Mouse (Mus musculus) heart, adult 10 weeks (tissue): ENCODE results near the gene H2al2c. TPM values are rescaled to one million over a fixed set of nuclear protein-coding genes. Genes with fewer than 3 reads are reported as not detected.

ENCODE experiments used
- polyA plus RNA-seq: library from polyadenylated mRNA; stranded (reverse); fragments of 350-450 nt; fragmentation: Illumina TruSeq; extraction: RNeasy Lipid Tissue Mini Kit (QIAGEN cat#74804); gene quantifications from one replicate; pipeline ENCODE4 v1.2.3, GENCODE M21; 2014; ENCODE audit warnings: low read depth, low replicate concordance

H2al2c gene
- not detected for polyA plus RNA-seq

DNA sequence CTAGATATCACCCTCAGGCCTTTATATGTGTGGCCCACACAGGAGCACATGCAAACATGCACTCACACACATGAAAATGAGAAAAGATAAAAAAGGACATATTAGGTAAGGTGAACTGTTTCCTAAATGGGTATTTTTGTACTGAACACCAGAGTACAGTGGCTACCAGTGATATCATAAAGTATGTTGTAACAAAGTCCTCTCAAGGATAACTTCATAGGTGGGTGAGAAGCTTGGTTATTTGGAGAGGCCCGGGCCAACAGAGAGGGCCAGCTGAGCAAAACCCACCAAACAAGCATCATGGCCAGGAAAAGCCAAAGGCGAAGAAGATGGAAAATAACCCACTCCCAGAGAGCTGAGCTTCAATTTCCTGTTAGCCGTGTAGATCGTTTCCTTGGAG lies at the start of gene H2al2c:
H2al2c (plus strand) TSS at position 301 of the 400 bp plus-strand sequence.

Other genes starting within 250 kb of the H2al2c start
- gene Sry, start 64.6 kb downstream of the H2al2c start, polyA plus RNA-seq, result not detected
- not detected for gene H2al2b, start 121.6 kb downstream of the H2al2c start, polyA plus RNA-seq
- not detected for gene Gm4064, start 197.1 kb downstream of the H2al2c start, polyA plus RNA-seq
- not detected for gene Rbmy, start 231.6 kb downstream of the H2al2c start, polyA plus RNA-seq
- gene Gm10256, start 231.6 kb downstream of the H2al2c start, polyA plus RNA-seq, result not detected